Mouse (Mus musculus): Measurements from ENCODE around the gene Stap2. TPM values are rescaled to one million over a fixed set of nuclear protein-coding genes. Genes with fewer than 3 reads are reported as not detected.

Stap2 gene
- polyA plus RNA-seq, 1 experiment from 2014 or later, result 6.4 TPM

DNA sequence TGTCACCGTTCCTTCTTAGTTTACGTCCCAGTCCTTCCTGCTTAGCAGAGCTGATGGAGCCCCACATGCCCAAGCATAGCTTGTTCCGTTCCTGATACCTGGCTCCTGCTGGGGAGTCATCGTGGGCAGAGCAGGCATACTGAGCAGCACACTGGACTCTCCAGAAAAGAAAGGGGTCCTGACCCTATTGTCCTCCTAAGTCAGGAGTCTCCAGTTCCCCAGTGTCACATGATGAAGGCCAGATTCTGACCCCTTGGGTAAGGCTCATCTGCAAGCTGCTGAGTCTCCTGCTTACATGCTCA is 17.6 kb upstream of the Stap2 start:
- Histone ChIP-seq H3K4me1 (replicated peaks) (peaks cover 42% of the 10 kb centered on the region), H3K27ac (replicated peaks) (peak overlapping the region; percentile 56; the same call in 1 of the 2 replicates), H3K4me2 (no peak overlapping the region), H3K36me3 (peaks cover 33% of the 10 kb centered on the region), H3K9ac (no peak overlapping the region), H3K27me3 (no peaks in the 10 kb centered on the region), H3K4me3 (no peak overlapping the region), H3K9me3 (no peaks in the 10 kb centered on the region)
- ATAC-seq (ENCODE audit: low read depth), result no peak
- WGBS, result 78% methylated on average over 4 of the region's 4 CpGs

GRCm38 (mm10) chr17:56022131-56022988 is 17.0 kb upstream of the Stap2 start:
- Histone ChIP-seq H3K4me3 (no peak overlapping the region), H3K4me2 (no peak overlapping the region), H3K9ac (no peak overlapping the region), H3K27me3 (no peaks in the 10 kb centered on the region), H3K36me3 (peaks cover 36% of the 10 kb centered on the region), H3K9me3 (no peaks in the 10 kb centered on the region), H3K27ac (replicated peaks) (peak overlapping the region; percentile 20; the same call in 1 of the 2 replicates), H3K4me1 (replicated peaks) (peaks cover 36% of the 10 kb centered on the region)
- WGBS, result 47% methylated on average over 2 of the region's 2 CpGs
- no peak for ATAC-seq (ENCODE audit: low read depth)

DNA sequence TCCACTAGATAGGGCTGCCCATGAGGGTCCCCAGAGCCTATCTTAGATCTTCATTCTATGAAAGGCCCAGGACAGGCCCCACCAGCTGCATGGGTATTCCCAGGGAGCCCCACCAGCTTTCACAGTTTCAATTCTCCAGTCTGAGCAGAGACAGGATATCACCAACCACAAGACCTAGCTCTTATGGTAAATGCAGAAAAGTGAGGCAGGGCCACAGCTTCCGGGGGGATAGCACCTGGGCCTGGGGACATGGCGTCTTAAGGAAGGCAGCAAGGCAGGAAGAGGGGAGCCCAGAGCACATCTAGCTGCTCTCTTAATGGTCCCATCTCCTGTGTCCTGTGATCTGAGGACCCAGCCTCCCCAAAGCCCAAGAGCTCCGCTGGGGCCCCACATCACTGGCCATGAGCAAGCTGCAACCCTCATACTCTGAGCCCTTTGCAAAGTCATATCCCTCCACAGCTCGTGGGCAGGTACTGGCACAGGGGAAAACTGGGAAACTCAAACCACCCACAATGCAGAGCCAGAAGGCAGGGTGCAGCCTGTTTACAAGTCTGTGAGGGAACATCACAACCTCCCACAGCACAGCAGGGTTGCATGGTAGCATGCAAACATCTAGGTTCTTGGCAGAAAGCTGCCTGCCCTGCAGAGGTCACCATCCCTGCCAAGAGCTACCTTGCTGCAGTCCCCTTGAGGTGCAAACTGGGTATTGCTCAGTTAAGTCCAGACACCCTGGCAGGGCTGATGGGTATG is 16.0 kb upstream of the Stap2 start:
- Histone ChIP-seq H3K9me3 (no peaks in the 10 kb centered on the region), H3K27ac (replicated peaks) (peak overlapping the region; percentile 20), H3K27me3 (no peaks in the 10 kb centered on the region), H3K4me3 (no peak overlapping the region), H3K36me3 (peaks cover 46% of the 10 kb centered on the region), H3K9ac (no peak overlapping the region), H3K4me2 (no peak overlapping the region), H3K4me1 (replicated peaks) (peaks cover 26% of the 10 kb centered on the region)
- ATAC-seq (ENCODE audit: low read depth), result no peak
- 84% methylated on average over 4 of the region's 4 CpGs for WGBS

DNA sequence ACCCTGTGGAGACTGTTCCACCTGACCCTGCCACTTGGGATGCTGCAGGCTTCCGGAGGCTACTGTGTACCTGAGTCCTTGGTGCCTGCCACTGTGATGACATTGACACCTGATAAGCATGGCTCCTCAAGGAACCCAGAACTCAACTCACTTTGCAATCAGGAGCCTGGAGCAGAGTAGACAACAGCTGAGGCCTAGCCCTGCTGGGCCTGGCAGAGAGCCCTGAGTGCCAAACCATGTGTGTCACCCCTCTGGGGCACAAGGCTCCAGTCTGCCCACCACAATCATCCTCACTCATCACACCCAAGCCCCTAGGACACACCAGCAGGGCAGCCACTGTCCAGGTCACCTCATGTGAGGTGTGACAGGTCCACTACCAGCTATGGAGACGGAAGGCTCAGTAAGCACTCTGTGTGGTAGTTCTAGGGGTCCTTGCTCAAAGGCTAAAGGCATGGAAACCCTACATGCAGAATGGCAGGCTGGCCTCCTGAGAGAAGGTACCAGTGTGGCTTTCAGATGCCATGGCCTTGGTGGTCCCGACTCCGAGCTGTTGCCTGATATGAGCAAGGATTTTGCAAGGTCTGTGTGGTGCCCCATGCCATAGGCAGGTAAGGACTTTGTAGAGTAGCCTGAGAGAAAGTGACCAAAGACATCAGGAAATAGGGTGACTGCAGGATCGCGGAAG is 15.2 kb upstream of the Stap2 start:
- 89% methylated on average over 6 of the region's 6 CpGs for WGBS
- no peak for ATAC-seq (ENCODE audit: low read depth)
- Histone ChIP-seq H3K36me3 (peaks cover 54% of the 10 kb centered on the region), H3K9me3 (no peaks in the 10 kb centered on the region), H3K4me3 (no peak overlapping the region), H3K27me3 (no peaks in the 10 kb centered on the region), H3K9ac (no peak overlapping the region), H3K27ac (replicated peaks) (peak overlapping the region; percentile 20), H3K4me2 (no peak overlapping the region), H3K4me1 (replicated peaks) (peaks cover 26% of the 10 kb centered on the region)

DNA sequence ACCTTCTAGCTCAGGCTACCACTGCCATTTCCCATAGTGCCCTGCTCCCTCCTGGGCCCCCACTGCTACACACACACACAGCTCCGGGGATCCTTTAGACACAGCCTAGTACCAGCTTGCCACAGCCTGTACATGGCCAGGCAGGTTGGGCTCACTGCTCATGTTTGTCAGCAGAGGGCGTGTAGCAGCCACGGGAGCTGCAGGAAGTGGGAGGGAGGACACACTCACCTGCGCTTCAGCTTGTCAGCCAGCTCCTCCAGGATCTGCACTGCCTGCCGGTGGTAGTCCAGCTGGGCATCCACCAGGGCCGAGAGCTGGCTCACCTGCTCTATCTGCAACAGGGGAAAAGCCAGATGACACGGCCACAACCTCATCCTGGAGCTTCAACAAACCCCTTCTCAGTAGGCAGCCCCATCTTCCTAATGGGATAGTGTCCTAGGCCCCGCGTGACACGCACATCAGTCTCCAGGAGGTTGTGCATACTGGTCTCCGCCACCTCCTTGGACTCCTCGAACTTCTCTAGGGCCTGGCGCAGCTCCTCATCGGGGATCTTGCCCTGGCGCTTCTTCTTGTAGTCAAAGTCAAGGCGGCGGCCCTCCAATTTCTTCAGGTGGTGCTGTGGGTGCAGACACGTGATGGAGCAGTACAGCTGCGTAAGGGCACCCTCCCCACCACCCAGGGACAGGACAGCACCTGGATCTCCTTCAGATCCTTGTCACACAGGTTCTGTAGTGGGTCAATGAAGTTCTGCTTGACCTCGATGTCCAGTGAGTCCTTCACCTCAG is 13.2 kb upstream of the Stap2 start:
- Histone ChIP-seq H3K27ac (replicated peaks) (peak overlapping the region; percentile 38; the same call in 1 of the 2 replicates), H3K4me1 (replicated peaks) (peaks cover 22% of the 10 kb centered on the region), H3K4me2 (no peak overlapping the region), H3K36me3 (peaks cover 67% of the 10 kb centered on the region), H3K9ac (no peak overlapping the region), H3K9me3 (no peaks in the 10 kb centered on the region), H3K27me3 (no peaks in the 10 kb centered on the region), H3K4me3 (no peak overlapping the region)
- WGBS, result 76% methylated on average over 20 of the region's 20 CpGs
- peak; percentile 9; the same call in 1 of the 2 replicates for ATAC-seq (ENCODE audit: low read depth)

DNA sequence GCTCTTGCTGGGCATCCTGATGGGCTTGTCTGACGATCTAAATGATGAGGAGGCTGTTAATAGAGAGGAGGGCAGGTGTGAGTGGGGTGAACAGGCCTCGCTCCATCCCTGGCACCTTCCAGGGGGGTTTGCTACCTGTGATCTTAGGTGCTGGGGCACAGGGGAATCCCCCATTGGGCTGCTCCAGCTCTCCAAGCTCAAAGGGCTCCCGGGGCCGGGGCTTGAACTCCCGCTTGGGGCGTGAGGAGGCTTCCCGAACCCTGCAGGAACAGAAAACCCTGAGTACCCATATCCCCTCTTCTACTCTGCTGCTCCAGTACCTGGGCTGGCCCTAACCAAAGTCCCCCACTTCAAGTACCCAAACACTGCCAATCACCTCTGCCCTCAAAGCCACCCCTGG is 12.5 kb upstream of the Stap2 start:
- Histone ChIP-seq H3K9me3 (no peaks in the 10 kb centered on the region), H3K27ac (replicated peaks) (0 out of 2 replicates have a peak overlapping the region, but pooled peaks have one; percentile 38), H3K9ac (no peak overlapping the region), H3K36me3 (peaks cover 74% of the 10 kb centered on the region), H3K4me3 (no peak overlapping the region), H3K4me1 (replicated peaks) (peaks cover 15% of the 10 kb centered on the region), H3K4me2 (no peak overlapping the region), H3K27me3 (no peaks in the 10 kb centered on the region)
- ATAC-seq (ENCODE audit: low read depth), result no peak
- 92% methylated on average over 7 of the region's 7 CpGs for WGBS

DNA sequence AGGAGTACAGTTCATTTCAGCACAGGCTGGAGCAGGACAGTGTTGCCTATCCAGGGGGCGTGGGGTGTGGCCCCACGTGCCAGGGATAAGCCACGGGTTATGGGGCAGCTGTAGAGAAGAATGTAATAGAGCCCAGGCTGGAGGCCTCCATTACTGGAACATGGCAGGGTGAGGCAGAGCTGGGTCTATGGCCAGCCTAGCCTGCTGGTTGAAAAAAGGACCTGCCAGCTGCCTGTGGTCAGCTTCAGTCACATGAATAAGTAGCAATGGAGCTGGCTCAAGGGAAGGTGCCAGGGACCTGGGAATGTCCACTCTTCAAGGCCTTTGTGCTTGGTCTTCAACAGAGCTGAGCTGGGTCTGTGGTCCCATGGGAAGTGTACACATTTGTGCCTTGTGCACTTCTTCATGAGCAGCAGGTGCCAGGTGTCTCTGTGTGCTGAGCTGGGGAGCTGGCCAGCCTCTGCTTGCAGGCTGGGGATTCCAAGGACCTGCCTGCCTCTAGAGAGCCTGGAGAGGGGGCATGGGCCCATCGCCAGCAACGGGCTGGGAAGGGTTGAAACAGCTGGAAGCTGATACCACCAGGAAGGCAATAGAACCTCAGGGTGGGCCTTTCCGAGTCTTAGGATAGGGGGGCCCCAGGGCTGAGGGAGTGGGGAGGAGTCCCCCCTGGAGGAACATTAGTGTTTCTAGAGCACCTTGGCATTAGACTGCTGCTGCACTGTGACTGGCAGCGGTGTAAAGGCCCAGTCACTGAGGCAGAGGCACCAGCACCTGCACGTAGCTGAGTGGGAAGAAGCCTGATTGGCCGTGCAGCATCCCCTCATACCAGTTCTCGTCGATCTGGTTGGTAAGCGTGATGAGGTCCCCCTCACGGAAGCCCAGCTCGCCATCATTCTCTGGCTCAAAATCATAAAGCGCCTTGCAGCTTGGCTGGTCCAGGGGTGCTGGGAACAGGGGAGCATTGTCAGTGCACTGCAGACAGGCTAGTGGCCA is 11.7 kb upstream of the Stap2 start:
- H3K9me3 ChIP-seq, result no peaks in the 10 kb centered on the region
- WGBS, result 82% methylated on average over 15 of the region's 15 CpGs
- no peak overlapping the region for H3K4me3 ChIP-seq
- no peak overlapping the region; the same call in 1 of the 2 replicates for H3K9ac ChIP-seq
- no peak for ATAC-seq (ENCODE audit: low read depth)
- no peaks in the 10 kb centered on the region for H3K27me3 ChIP-seq
- peaks cover 79% of the 10 kb centered on the region for H3K36me3 ChIP-seq
- H3K4me2 ChIP-seq, result no peak overlapping the region
- no peak overlapping the region for H3K27ac ChIP-seq (replicated peaks)
- H3K4me1 ChIP-seq (replicated peaks), result peaks cover 13% of the 10 kb centered on the region

GRCm38 (mm10) chr17:56016382-56016781 is 11.0 kb upstream of the Stap2 start:
- peaks cover 14% of the 10 kb centered on the region for H3K4me1 ChIP-seq (replicated peaks)
- H3K27ac ChIP-seq (replicated peaks), result no peak overlapping the region
- H3K9ac ChIP-seq, result no peak overlapping the region
- ATAC-seq (ENCODE audit: low read depth), result no peak
- no peak overlapping the region for H3K4me2 ChIP-seq
- 83% methylated on average over 8 of the region's 8 CpGs for WGBS
- no peaks in the 10 kb centered on the region for H3K27me3 ChIP-seq
- H3K9me3 ChIP-seq, result no peaks in the 10 kb centered on the region
- H3K36me3 ChIP-seq, result peaks cover 86% of the 10 kb centered on the region
- no peak overlapping the region for H3K4me3 ChIP-seq

DNA sequence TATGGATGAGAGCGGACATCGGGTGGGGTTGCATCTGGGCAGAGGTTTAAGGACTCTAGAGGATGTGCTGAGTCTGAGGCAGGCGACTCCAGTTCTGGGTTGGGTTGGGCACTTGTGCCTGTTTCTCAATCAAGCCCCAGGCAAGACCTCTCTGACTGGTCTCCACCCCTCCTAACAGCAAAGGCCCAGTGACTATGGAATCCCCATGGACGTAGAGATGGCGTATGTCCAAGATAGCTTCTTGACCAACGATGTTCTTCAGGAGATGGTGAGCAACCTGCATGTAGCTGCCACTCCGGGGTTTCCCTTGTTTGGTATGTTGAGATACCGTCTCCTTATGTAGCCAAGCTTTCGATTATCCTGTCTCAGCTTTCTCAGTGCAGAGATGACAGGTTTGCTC is 9.9 kb upstream of the Stap2 start:
- Histone ChIP-seq H3K4me2 (no peak overlapping the region), H3K36me3 (peaks cover 89% of the 10 kb centered on the region), H3K4me3 (no peak overlapping the region), H3K9ac (no peak overlapping the region), H3K27me3 (no peaks in the 10 kb centered on the region), H3K27ac (replicated peaks) (no peak overlapping the region), H3K9me3 (no peaks in the 10 kb centered on the region), H3K4me1 (replicated peaks) (peaks cover 23% of the 10 kb centered on the region)
- WGBS, result 95% methylated on average over 9 of the region's 9 CpGs
- no peak for ATAC-seq (ENCODE audit: low read depth)

- H3K27ac ChIP-seq (replicated peaks), result no peak overlapping the region
- H3K4me1 ChIP-seq (replicated peaks), result peaks cover 41% of the 10 kb centered on the region
- no peak overlapping the region for H3K4me3 ChIP-seq
- peaks cover 50% of the 10 kb centered on the region for H3K36me3 ChIP-seq
- peak overlapping the region; percentile 91 for H3K4me2 ChIP-seq
- WGBS, result 91% methylated on average over 7 of the region's 7 CpGs
- peak overlapping the region; percentile 80; the same call in 1 of the 2 replicates for H3K9ac ChIP-seq
- H3K9me3 ChIP-seq, result no peaks in the 10 kb centered on the region
- no peaks in the 10 kb centered on the region for H3K27me3 ChIP-seq
- no peak for ATAC-seq (ENCODE audit: low read depth)
Observed at GRCm38 (mm10) chr17:56011441-56011840, 6.1 kb upstream of the Stap2 start.

DNA sequence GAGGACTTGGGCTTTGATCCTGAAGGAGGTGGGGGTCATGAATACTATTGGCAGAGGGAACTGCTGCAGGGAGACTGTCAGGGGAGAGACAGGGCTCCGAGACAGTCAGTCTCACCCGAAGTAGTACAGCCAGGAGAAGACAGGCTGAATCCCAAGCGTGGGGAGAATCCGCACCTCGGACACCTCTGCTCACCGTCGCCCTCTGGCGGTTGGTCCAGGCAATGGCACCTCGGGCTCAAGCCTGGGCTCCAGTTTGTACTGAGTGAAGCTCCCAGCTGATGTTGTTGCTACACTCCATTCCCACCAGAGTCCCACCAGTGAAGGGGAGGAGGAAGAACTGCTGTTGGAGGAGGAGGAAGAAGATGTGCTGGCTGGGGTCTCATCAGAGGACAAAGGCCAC is 5.3 kb upstream of the Stap2 start:
- Histone ChIP-seq H3K4me2 (peak overlapping the region; percentile 91), H3K4me3 (peak overlapping the region; percentile 67), H3K9me3 (no peaks in the 10 kb centered on the region), H3K9ac (peak overlapping the region; percentile 80), H3K36me3 (peaks cover 43% of the 10 kb centered on the region), H3K27ac (replicated peaks) (no peak overlapping the region), H3K4me1 (replicated peaks) (peaks cover 41% of the 10 kb centered on the region), H3K27me3 (no peaks in the 10 kb centered on the region)
- WGBS, result 10% methylated on average over 9 of the region's 9 CpGs
- no peak for ATAC-seq (ENCODE audit: low read depth)

Data from neural tube, embryonic 13.5 days (tissue).